Mouse (Mus musculus): ENCODE data around the gene Tes3-ps. TPM values are rescaled to one million over a fixed set of nuclear protein-coding genes. Genes with fewer than 3 reads are reported as not detected.

Gene Tes3-ps
- polyA plus RNA-seq, 1 experiment from 2014 or later: 0.30 TPM

DNA sequence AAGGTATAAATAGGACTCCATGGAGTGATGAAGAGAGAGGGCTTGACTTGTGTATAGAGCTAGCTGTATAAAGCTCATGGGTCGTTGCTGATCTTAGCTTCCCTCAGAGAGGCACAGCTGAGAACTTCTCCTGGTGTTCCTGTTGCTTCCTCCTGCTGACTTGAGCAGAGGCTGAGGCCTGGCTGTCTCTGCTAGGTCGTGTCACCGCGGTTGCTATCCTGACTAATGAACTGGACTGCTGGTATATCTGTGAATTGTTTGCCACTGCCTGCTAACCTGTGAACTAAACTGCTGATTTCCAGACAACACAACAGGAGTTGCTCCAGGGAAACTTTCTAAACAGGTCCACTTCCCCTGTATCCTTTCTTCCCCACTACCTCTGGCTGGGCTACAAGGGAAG, 22.8 kb upstream of the Tes3-ps start:
- Histone ChIP-seq H3K27me3 (no peaks in the 10 kb centered on the region), H3K36me3 (peaks cover 5% of the 10 kb centered on the region; the same call in 1 of the 2 replicates), H3K4me1 (replicated peaks) (no peaks in the 10 kb centered on the region), H3K27ac (replicated peaks) (no peak overlapping the region), H3K9me3 (no peaks in the 10 kb centered on the region), H3K9ac (no peak overlapping the region), H3K4me2 (no peak overlapping the region), H3K4me3 (no peak overlapping the region)
- WGBS: 93% methylated on average over 4 of the region's 4 CpGs
- ATAC-seq (ENCODE audit: low FRiP score, low read depth): no peak

DNA sequence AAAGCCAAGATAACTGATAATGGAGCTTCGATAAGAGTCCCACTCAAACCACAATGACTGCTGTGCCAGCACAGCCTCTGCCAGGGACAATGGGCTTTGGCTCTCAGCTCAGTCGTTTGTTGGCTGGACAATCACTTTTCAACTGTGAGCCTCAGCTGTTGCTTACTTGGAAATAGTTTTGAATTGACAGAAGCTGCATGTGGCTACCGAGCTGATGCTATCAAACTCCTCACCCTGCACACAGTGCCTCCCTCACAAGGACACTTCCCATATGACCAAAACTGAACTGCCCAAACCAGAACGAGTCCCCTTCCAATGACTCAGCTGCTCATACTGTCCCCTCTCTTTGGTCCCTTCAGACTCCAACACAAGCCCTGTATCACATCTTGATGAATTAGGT, 22.3 kb upstream of the Tes3-ps start:
- H3K27ac ChIP-seq (replicated peaks): no peak overlapping the region
- H3K4me2 ChIP-seq: no peak overlapping the region
- H3K9me3 ChIP-seq: no peaks in the 10 kb centered on the region
- H3K4me3 ChIP-seq: no peak overlapping the region
- H3K4me1 ChIP-seq (replicated peaks): no peaks in the 10 kb centered on the region
- ATAC-seq (ENCODE audit: low FRiP score, low read depth): no peak
- no peak overlapping the region for H3K9ac ChIP-seq
- 58% methylated on average over 4 of the region's 4 CpGs for whole genome bisulfite sequencing
- H3K27me3 ChIP-seq: no peaks in the 10 kb centered on the region
- H3K36me3 ChIP-seq: peaks cover 2% of the 10 kb centered on the region; the same call in 1 of the 2 replicates

DNA sequence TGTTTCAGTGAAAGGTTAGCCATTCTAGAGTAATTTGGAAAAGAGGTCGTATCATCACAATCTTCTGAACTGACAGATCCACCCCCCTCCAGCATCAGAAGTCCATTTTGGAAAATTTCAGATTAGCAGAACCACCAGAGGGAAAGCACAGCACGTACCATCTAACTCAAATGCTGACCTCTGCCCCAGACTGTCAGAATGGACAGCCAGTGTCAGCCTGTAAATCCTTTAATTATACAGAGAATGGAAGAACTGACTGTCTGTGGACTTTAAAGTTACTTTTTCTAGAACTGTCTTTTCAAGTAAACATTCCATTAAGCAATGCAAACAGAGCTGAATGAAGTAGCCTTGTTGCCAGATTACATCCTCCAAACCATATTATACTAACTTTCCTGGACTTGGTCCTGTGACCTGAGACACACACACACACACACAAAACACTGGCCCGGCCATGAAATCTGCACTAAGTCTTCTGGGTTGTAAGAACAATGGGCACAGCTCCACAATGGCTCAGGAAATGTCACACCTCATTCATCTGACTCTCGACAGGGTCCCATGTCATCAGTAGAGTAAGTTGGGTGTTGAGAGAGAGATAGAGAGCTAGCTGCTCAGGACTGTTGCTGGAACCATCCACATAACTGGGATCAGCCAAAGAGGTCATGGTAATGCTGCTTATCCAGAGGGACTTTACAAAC, 21.0 kb upstream of the Tes3-ps start:
- WGBS: 60% methylated on average over 4 of the region's 4 CpGs
- Histone ChIP-seq H3K9me3 (no peaks in the 10 kb centered on the region), H3K4me2 (no peak overlapping the region), H3K9ac (no peak overlapping the region), H3K27me3 (no peaks in the 10 kb centered on the region), H3K4me3 (no peak overlapping the region), H3K36me3 (no peaks in the 10 kb centered on the region), H3K4me1 (replicated peaks) (no peaks in the 10 kb centered on the region), H3K27ac (replicated peaks) (no peak overlapping the region)
- no peak for ATAC-seq (ENCODE audit: low FRiP score, low read depth)

DNA sequence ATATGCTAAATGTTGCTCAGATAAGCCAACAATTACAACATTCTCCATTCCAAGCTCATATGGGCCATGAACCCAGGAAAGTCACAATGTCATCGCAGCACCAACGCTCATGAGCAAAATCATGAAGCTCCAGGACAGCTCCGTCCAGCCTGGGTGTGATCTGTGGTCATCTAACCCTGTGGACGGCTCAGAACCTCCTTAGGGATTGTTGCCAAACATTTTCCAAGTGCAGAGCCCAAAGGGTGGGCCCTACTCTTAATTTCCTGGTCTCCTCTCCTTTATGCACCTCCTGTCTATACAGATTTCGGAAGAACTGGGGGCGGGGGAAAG, 20.5 kb upstream of the Tes3-ps start:
- Histone ChIP-seq H3K4me2 (no peak overlapping the region), H3K27me3 (no peaks in the 10 kb centered on the region), H3K36me3 (no peaks in the 10 kb centered on the region), H3K4me1 (replicated peaks) (no peaks in the 10 kb centered on the region), H3K4me3 (no peak overlapping the region), H3K27ac (replicated peaks) (no peak overlapping the region), H3K9ac (no peak overlapping the region), H3K9me3 (no peaks in the 10 kb centered on the region)
- 92% methylated on average over 6 of the region's 6 CpGs for WGBS
- no peak for ATAC-seq (ENCODE audit: low FRiP score, low read depth)

DNA sequence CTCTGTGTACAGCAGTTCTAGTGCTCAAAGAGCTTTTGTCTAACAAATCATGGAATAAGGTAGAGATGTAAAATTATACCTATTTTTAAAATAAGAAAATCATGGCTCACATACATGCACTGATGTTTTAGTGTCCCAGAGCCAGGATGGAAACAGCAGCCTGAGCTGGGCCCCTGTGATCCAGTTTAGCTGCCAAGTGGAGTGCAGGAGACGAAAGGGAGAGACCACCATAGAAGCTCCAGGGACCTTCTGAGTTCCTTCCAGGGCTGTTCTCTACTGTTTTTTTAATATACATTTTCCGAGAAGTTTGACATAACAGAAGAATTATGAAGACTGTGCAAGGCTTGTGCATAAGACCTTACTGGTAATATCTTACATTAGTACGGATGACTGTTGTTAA, 15.2 kb upstream of the Tes3-ps start:
- no peaks in the 10 kb centered on the region for H3K9me3 ChIP-seq
- ATAC-seq (ENCODE audit: low FRiP score, low read depth): no peak
- H3K4me2 ChIP-seq: no peak overlapping the region
- no peaks in the 10 kb centered on the region for H3K27me3 ChIP-seq
- H3K9ac ChIP-seq: no peak overlapping the region
- WGBS: 83% methylated on average over 3 of the region's 3 CpGs
- H3K27ac ChIP-seq (replicated peaks): no peak overlapping the region
- no peak overlapping the region for H3K4me3 ChIP-seq
- peaks cover 7% of the 10 kb centered on the region; the same call in 1 of the 2 replicates for H3K4me1 ChIP-seq (replicated peaks)
- H3K36me3 ChIP-seq: no peaks in the 10 kb centered on the region

DNA sequence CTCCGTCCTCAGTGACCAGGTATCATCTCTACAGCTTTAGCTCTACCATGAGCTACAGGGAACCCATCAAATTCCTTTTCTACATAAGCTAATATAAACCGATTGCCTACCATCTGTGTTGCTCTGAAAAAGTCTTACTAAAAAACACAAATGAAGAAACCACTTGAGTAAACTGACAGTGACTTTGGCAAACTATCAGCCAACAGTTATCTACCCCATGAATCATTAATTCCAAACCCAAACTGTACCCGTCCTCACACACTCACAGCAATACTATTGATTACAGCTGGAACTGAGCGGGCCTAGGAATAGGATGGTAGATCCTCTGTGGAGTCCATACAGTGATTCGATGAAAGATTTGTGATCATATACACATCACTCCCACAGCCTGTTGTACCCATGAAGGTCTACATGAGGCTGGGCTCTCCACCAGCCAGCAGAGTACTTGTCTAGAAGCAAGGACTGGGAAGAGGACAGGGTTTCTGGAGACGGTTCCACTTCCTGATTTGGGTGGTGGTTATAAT, 14.2 kb upstream of the Tes3-ps start:
- Histone ChIP-seq H3K9me3 (no peaks in the 10 kb centered on the region), H3K27ac (replicated peaks) (no peak overlapping the region), H3K4me3 (no peak overlapping the region), H3K4me1 (replicated peaks) (peaks cover 7% of the 10 kb centered on the region; the same call in 1 of the 2 replicates), H3K9ac (no peak overlapping the region), H3K27me3 (no peaks in the 10 kb centered on the region), H3K4me2 (no peak overlapping the region), H3K36me3 (no peaks in the 10 kb centered on the region)
- 93% methylated on average over 6 of the region's 6 CpGs for WGBS
- ATAC-seq (ENCODE audit: low FRiP score, low read depth): no peak

DNA sequence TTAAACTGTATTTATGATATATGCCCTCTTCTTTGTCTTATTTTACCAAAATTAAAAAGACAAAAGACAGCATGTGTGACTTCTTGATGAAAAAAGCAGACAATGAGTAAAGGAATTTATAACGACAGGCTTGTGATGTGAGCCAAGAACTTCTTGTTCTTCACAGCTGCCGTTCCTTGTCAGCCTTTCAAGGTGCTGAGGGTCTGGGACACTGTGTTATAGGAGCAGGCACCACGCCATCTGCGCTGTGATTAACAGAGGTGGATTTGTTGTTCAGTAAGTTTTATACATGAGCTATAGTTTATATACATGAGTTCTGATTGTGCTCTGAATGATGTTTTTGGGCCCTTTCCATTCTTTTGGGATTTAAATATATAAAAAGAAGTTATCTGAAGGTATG, 13.7 kb upstream of the Tes3-ps start:
- Histone ChIP-seq H3K36me3 (no peaks in the 10 kb centered on the region), H3K4me3 (no peak overlapping the region), H3K4me2 (no peak overlapping the region), H3K4me1 (replicated peaks) (peaks cover 7% of the 10 kb centered on the region; the same call in 1 of the 2 replicates), H3K27me3 (no peaks in the 10 kb centered on the region), H3K9ac (no peak overlapping the region), H3K9me3 (no peaks in the 10 kb centered on the region), H3K27ac (replicated peaks) (no peak overlapping the region)
- no peak for ATAC-seq (ENCODE audit: low FRiP score, low read depth)
- 82% methylated on average over 4 of the region's 4 CpGs for WGBS

DNA sequence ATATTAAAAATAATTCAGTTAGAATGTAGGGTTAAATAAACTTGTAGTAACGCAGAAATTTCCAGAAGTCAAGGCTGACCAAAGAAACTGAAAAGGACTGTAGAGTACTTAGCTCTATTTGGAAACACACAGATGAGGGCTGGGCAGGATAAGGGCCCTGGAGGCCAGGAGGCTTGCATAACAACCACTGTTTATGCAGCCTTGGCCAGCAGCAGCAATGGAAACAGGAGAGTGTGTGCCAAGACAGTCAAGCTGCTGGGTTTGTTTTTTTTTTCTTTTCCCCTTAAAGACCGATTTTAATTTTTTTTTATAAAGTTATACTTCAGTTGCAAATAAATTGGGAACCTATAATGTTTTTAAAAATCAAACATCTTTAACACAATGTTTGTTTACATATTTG, 13.1 kb upstream of the Tes3-ps start:
- Histone ChIP-seq H3K27ac (replicated peaks) (no peak overlapping the region), H3K4me1 (replicated peaks) (peaks cover 7% of the 10 kb centered on the region; the same call in 1 of the 2 replicates), H3K9me3 (no peaks in the 10 kb centered on the region), H3K4me2 (no peak overlapping the region), H3K36me3 (no peaks in the 10 kb centered on the region), H3K4me3 (no peak overlapping the region), H3K9ac (no peak overlapping the region), H3K27me3 (no peaks in the 10 kb centered on the region)
- no peak for ATAC-seq (ENCODE audit: low FRiP score, low read depth)
- WGBS: 76% methylated on average over 2 of the region's 2 CpGs

DNA sequence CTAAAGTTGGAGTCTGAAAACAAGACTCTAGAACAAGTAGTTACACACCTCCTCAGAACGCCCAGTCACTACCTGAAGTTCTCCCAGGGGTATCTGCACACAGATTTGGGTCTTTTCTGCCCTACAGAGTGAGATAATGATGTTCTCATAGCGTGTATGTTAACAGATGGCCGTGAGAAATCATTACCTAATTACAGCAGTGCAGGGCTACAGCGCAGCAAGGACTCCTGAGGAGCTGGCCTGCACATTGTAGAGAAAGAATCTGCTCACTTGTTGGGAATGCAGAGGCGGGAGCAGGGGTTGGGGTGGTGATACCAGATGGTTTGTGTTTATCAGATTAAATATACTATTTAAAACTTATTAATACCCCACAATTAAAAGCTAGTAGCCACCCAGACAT, 12.6 kb upstream of the Tes3-ps start:
- Histone ChIP-seq H3K27ac (replicated peaks) (no peak overlapping the region), H3K36me3 (no peaks in the 10 kb centered on the region), H3K9me3 (no peaks in the 10 kb centered on the region), H3K4me2 (no peak overlapping the region), H3K4me1 (replicated peaks) (peaks cover 7% of the 10 kb centered on the region; the same call in 1 of the 2 replicates), H3K9ac (no peak overlapping the region), H3K27me3 (no peaks in the 10 kb centered on the region), H3K4me3 (no peak overlapping the region)
- no peak for ATAC-seq (ENCODE audit: low FRiP score, low read depth)
- WGBS: 52% methylated on average over 5 of the region's 5 CpGs

DNA sequence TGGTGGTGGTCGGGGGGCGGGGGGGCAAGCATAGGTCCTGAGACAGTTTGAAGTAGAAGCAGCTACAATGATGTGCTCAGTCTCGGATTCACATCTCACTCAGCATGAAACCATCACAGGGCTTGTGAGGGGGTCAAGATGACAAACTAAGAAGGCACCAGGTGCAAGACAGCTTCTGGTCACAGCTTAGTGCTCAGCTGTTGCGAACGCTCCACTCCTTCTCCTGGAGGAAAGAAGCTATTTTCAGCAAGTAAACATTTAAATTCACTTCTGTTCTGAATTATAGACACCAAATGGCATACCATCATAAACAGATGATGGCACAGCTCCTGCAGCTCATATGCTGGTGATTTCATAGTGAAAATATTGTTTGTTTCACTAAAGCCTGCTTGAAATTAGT, 7.7 kb upstream of the Tes3-ps start:
- no peak overlapping the region for H3K4me2 ChIP-seq
- H3K27me3 ChIP-seq: no peaks in the 10 kb centered on the region
- WGBS: 85% methylated on average over 5 of the region's 5 CpGs
- H3K9me3 ChIP-seq: no peaks in the 10 kb centered on the region
- H3K9ac ChIP-seq: no peak overlapping the region
- no peaks in the 10 kb centered on the region for H3K36me3 ChIP-seq
- no peak overlapping the region for H3K27ac ChIP-seq (replicated peaks)
- ATAC-seq (ENCODE audit: low FRiP score, low read depth): no peak
- no peak overlapping the region for H3K4me3 ChIP-seq
- H3K4me1 ChIP-seq (replicated peaks): peaks cover 7% of the 10 kb centered on the region; the same call in 1 of the 2 replicates

DNA sequence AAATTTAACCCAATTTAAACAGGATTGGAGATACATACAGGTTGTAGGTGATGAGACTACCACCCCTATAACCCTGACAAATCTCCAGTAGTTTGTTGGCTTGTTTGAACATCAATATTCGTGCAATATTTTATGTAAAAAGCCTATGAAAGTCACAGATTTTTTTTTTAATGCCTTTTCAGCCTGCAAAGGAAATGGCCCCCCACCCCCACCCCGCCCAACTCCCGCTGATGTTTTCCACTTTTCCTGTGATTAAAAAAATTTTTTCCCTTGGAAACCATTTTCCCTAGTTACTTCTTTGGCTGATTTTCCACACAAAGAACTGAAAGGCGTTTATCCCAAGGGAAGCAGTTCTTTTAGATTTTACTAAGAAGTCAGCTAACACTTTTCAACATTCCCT, 11.4 kb downstream of the Tes3-ps start, which contains the start of gene Ecm2:
Ecm2 (plus strand) TSS at position 301 of the 400 bp plus-strand sequence.
- no peaks in the 10 kb centered on the region for H3K9me3 ChIP-seq
- 42% methylated on average over 4 of the region's 4 CpGs for WGBS
- H3K27me3 ChIP-seq: no peaks in the 10 kb centered on the region
- no peaks in the 10 kb centered on the region for H3K36me3 ChIP-seq
- H3K4me1 ChIP-seq (replicated peaks): no peaks in the 10 kb centered on the region
- ATAC-seq (ENCODE audit: low FRiP score, low read depth): no peak
- no peak within 1 kb of the TSS for H3K27ac ChIP-seq (replicated peaks)
- H3K4me2 ChIP-seq: no peak within 1 kb of the TSS
- H3K4me3 ChIP-seq: no peak within 1 kb of the TSS
- no peak within 1 kb of the TSS for H3K9ac ChIP-seq

DNA sequence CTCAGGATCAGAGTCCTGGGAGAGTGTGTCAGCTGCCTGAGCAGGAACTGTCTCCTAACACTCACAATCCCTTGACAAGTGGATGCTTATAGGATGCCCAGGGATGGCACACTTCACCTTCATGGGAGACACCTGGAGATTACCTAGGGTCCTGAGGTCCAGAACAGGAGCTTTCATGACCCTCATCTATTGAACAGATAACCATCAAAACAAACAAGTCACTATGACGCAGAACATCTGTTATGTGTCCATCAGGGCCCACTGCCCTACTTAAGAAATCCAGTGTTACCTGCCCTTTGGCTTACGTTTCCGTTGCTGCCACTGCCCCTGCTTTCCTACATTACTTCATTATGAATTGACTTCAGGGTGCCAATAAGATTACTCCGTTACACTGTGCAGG, 12.7 kb downstream of the Tes3-ps start:
- Histone ChIP-seq H3K9me3 (no peaks in the 10 kb centered on the region), H3K27me3 (no peaks in the 10 kb centered on the region), H3K27ac (replicated peaks) (no peak overlapping the region), H3K36me3 (no peaks in the 10 kb centered on the region), H3K4me3 (no peak overlapping the region), H3K9ac (no peak overlapping the region), H3K4me1 (replicated peaks) (no peaks in the 10 kb centered on the region), H3K4me2 (no peak overlapping the region)
- WGBS: 87% methylated on average over 4 of the region's 4 CpGs
- no peak for ATAC-seq (ENCODE audit: low FRiP score, low read depth)

DNA sequence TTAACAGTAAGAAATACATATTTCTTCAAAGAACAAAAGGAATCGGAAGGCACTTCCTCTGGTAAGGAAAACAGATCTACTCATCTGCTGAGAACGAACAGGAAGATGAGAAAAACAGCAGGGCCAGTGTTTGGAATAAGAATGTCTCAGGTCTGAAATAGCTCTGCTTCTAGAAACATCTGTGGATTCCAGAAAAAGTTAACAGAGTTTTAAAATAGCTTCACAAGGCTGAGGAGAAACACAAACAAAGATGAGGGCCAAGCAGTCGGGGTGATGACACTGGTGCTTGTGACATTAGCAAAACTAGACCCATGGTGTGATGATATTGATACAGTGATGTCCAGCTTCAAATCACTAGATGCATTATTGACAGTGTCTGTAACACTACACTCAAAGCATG, 14.1 kb downstream of the Tes3-ps start:
- Histone ChIP-seq H3K4me2 (no peak overlapping the region), H3K27ac (replicated peaks) (no peak overlapping the region), H3K9ac (no peak overlapping the region), H3K9me3 (no peaks in the 10 kb centered on the region), H3K4me1 (replicated peaks) (no peaks in the 10 kb centered on the region), H3K27me3 (no peaks in the 10 kb centered on the region), H3K4me3 (no peak overlapping the region), H3K36me3 (no peaks in the 10 kb centered on the region)
- WGBS: 82% methylated on average over 3 of the region's 3 CpGs
- no peak for ATAC-seq (ENCODE audit: low FRiP score, low read depth)

All from hindbrain, embryonic 15.5 days (tissue).